Mouse (Mus musculus) megakaryocyte, embryonic 14.5 days (primary cell): ENCODE results near the gene Hoxb9.

Experiments used
- FLI1 ChIP-seq: IDR thresholded peaks from 2 replicates; pipeline ENCODE4 v1.6.1; 2012; ENCODE audit warnings: low read length, inconsistent platforms, mixed read lengths
- GATA1 ChIP-seq: IDR thresholded peaks from 3 replicates; pipeline ENCODE4 v1.6.1; 2012; ENCODE audit warnings: mixed read lengths, low read length, inconsistent platforms, borderline replicate concordance

DNA sequence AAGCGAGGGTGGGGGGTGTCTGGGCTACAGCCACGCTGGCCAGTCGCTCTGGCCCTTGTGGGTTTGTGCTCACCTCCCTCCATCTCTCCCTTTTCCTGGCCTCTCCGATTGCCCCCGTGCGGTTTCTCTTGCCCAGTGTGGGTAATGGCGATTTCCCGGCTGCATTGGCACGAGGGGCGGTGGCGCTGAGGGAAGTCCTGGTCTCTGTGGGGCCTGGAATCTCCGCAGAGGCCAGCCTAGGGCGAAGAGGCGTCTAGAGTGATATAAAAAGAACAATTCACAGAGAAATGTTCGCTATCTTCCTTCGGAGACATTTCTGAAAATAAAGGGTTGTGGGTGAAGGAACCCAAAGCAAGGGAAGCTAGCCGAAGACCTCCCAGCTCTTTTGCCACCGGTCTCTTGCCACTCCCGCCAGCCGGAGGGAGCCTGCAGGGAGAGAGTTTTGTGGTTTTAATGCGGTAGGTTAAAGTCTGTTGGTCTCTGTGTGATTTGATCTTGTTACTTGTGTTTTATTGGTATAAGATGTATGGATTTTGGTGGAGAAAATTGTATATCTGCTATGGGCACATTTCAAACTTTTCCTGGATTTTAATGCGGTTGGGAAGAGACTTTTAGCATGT lies 22.2 kb downstream of the Hoxb9 start:
- TF ChIP-seq GATA1 (no peak), FLI1 (no peak)
